Mouse (Mus musculus): Measurements from ENCODE around the gene Pick1. TPM values are rescaled to one million over a fixed set of nuclear protein-coding genes. Genes with fewer than 3 reads are reported as not detected.
"Not testable (repeated sequence)": the region's sequence is repeated elsewhere in the genome, so short reads cannot be mapped to it uniquely, and the experiment has no call there.

Pick1 gene
- total RNA-seq, 2 experiments from 2014 or later, result 3.0 to 4.5 TPM

- peak; percentile 78 for ATAC-seq (ENCODE audit: poor library complexity, severe bottlenecking)
Measured at GRCm38 (mm10) chr15:79224685-79225084, 4.3 kb upstream of the Pick1 start.

DNA sequence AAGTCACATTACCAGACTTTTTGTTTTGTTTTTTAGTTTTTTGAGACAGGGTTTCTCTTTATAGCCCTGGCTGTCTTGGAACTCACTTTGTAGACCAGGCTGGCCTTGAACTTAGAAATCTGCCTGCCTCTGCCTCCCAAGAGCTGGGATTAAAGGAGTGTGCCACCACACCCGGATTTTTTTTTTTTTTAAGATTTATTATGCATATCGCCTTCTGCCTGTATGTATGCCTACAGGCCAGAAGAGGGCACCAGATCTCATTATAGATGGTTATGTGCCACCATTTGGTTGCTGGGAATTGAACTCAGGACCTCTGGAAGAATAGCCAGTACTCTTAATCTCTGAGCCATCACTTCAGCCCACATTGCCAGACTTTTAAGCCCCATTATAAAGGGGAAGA lies 3.2 kb upstream of the Pick1 start:
- not testable (repeated sequence) for ATAC-seq (ENCODE audit: poor library complexity, severe bottlenecking)

DNA sequence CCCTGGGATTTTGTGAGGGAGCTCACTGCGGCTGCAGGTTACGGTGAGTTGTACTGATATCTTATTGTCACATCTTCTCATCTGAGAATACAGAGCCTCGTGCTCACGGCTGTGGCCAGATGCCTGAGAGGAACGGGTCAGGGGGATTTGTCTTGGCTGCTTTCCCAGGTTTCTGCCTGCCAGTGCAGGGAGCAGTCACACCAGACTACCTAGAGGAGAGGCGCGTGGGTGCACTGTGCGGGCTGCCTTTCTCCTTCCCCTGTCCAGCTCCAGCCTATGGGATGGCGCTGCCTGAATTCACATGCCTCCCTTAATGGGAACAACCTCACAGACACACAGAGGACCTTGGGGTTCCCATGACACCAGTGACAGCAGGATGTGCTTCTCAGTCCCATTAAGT lies 6.3 kb downstream of the Pick1 start:
- ATAC-seq (ENCODE audit: poor library complexity, severe bottlenecking), result no peak

- no peak for ATAC-seq (ENCODE audit: poor library complexity, severe bottlenecking)
Measured at GRCm38 (mm10) chr15:79238036-79238435, 9.1 kb downstream of the Pick1 start.

DNA sequence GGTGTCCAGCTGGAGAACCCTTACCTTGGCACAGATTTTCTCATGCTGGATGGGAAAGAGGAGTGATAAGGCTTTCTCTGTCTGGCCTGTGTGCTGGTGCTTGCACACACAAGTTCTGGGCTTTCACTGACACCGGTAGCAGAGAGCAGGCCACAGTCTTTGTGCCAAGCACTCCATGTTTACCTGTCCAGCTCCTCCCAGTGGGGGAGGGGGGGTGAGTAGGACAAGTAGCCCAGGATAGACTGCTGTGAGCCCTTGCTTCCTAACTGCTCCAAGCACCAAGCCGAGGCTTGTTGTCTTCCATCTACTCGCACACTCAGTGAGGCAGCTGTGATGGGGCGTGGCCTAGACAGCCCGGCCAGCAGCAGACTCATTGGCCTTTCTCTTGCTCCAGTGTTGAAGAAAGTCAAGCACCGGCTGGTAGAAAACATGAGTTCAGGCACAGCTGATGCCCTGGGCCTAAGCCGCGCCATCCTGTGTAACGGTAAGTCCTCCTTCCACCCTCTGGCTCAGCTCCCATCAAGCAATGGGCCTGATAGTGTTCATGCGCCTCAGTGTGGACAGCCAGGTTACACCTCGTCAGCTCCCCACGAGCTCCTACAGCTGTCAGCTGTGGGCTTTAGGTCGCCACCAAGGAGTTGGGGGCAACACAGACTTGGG lies 13.7 kb downstream of the Pick1 start:
- no peak for ATAC-seq (ENCODE audit: poor library complexity, severe bottlenecking)

DNA sequence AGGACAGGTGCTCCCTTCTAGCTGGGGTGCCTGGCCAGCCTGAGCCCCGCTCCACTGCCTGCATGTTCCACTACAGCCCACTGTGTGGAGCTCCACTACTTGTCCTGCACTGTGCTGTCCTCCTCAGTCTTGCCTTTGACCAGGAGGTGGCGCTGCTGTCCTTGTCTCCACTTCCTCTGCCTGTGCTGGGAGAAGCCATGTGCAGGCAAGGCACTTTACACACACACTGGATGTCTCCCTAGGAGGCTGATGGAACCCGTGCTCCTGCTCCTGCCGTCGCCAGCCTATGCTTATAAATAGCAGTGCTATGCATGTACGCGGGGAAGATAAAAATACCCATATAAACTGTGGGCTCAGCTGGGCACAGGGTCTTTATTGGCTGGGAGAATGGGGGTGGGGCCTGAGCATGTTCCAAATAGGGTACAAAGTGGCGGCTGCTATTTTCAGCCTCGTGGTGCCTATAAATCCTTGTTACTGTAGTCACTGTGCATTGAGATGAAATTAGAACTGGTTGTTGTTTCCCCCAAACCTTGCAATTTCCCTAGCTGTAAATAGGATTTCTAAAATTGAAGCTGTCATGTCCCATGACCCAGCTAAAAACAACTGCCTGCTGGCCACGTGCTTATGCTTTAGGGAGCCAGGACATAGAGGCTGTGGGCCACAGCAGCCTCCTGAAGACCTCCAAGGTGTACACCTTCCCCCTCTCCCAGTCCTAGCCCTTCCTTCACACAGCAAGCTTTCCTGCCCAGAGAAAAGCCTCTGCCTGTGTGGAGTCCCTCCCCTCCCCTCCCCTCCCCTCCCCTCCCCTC lies 14.5 kb downstream of the Pick1 start:
- peak; percentile 100 for ATAC-seq (ENCODE audit: poor library complexity, severe bottlenecking)

- ATAC-seq (ENCODE audit: poor library complexity, severe bottlenecking), result no peak
Measured at GRCm38 (mm10) chr15:79244071-79244893, 15.3 kb downstream of the Pick1 start.

DNA sequence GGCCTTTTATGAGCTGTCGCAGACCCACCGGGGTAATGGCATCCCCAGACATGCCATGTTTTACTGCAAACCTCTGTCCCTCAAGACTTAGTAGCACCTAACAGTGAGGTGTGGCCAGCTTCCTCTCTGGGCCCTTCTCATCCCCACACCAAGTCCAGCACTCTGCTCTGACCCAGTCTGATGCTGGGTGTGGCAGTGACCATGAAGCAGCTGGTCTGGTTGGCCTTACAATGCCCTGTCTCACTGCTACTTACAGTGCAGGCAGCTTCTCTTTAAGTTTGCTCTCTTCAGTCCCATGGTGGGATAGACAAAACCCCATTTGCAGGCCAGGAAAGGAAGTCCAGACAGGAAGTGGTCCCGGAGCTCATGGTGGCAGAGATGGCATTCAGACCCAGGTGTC lies 16.3 kb downstream of the Pick1 start:
- ATAC-seq (ENCODE audit: poor library complexity, severe bottlenecking), result no peak

DNA sequence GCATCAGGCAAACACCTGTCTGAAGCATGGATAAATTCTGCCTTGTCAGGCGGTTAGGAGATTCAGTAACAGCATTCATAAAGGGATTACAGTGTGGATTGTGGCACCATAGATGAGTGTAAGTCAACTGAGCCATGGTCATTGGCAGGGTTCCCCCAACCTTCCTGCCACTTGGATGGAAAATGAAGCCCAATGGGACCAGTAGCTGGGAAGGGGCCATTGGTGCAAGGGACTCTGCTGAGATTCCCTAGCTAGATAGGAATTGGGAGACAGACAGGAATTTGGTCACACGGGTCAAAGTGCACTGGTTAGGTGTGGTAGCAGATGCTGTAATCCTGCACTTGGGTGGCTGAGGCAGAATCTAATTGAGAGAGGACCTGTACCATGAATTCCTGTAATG lies 21.3 kb downstream of the Pick1 start:
- ATAC-seq (ENCODE audit: poor library complexity, severe bottlenecking), result no peak

GRCm38 (mm10) chr15:79251168-79251567 lies 22.2 kb downstream of the Pick1 start:
- ATAC-seq (ENCODE audit: poor library complexity, severe bottlenecking), result no peak

- ATAC-seq (ENCODE audit: poor library complexity, severe bottlenecking), result no peak
Measured at GRCm38 (mm10) chr15:79251781-79252491, 23.0 kb downstream of the Pick1 start.

DNA sequence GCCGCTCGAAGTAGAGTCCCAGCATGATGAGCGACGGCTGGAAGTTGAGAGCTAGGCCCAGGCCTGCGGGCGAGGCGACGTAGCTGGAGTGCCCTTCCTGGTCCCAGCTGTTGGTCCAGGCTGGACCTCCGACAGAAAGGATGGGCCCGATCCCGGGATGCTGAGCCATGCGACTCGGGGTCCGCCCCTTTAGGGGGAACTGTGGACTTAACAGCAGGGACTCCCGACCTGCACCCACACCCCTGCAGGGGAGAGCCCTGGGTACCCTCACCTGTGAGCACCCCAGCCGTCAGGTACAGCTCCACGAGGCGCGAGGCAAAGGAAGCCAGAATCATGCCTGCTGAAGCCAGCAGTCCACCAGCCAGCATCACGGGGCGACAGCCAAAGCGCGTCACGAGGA lies 23.6 kb downstream of the Pick1 start:
- no peak for ATAC-seq (ENCODE audit: poor library complexity, severe bottlenecking)

GRCm38 (mm10) chr15:79254661-79255060 lies 25.7 kb downstream of the Pick1 start, which contains the start of gene Slc16a8:
TSS of gene Slc16a8 (minus strand) at chr15:79254761.
- no peak for ATAC-seq (ENCODE audit: poor library complexity, severe bottlenecking)

GRCm38 (mm10) chr15:79258521-79258920 lies 29.5 kb downstream of the Pick1 start:
- ATAC-seq (ENCODE audit: poor library complexity, severe bottlenecking), result no peak

- no peak for ATAC-seq (ENCODE audit: poor library complexity, severe bottlenecking)
Measured at GRCm38 (mm10) chr15:79261095-79261725, 32.2 kb downstream of the Pick1 start.

GRCm38 (mm10) chr15:79261757-79262156 lies 32.8 kb downstream of the Pick1 start:
- ATAC-seq (ENCODE audit: poor library complexity, severe bottlenecking), result no peak

DNA sequence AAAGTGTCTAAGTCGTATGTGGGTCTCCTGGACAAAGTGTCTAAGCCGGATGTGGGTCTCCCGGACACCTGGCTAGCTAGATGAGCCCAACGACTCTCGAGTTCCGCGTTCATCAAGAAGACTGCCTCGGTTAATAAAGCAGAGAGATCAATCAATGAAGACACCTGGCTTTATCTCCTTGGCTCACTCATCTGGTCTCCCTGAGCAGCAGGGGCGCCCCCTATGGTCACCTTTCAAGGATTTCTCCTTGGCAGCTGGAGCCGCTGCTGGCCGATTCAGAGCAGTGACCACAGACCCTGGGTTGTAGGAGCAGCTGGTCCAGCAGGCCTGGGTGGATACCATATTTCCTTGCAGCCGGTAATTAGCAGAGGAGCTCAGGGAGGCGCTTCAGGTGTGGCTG lies 33.4 kb downstream of the Pick1 start:
- ATAC-seq (ENCODE audit: poor library complexity, severe bottlenecking), result no peak

- no peak for ATAC-seq (ENCODE audit: poor library complexity, severe bottlenecking)
Measured at GRCm38 (mm10) chr15:79262786-79263309, 33.9 kb downstream of the Pick1 start.

DNA sequence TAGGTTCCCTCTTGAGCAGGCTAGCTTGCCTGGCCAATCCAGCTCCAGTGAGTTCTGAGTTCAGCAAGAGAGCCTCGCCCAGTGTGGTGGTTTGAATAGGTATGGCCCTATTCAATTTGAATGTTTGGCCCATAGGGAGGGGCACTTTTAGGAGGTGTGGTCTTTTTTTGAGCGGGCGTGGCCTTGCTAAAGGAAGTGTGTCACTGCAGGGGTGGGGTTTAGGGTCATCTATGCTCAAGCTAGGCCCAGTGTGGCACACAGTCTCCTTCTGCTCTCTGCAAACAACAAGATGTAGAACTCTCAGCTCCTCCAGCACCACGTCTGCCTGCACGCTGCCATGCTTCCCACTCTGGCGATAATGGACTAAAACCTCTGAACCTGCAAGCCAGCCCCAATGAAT lies 34.8 kb downstream of the Pick1 start:
- no peak for ATAC-seq (ENCODE audit: poor library complexity, severe bottlenecking)

- ATAC-seq (ENCODE audit: poor library complexity, severe bottlenecking), result no peak
Measured at GRCm38 (mm10) chr15:79265384-79265783, 36.4 kb downstream of the Pick1 start.

Measured in megakaryocyte, adult 5-6 weeks (primary cell).